Mouse (Mus musculus): ENCODE results near the gene Gm16181. TPM values are rescaled to one million over a fixed set of nuclear protein-coding genes. Genes with fewer than 3 reads are reported as not detected.

Gm16181 gene
- polyA plus RNA-seq, 1 experiment, result not detected

DNA sequence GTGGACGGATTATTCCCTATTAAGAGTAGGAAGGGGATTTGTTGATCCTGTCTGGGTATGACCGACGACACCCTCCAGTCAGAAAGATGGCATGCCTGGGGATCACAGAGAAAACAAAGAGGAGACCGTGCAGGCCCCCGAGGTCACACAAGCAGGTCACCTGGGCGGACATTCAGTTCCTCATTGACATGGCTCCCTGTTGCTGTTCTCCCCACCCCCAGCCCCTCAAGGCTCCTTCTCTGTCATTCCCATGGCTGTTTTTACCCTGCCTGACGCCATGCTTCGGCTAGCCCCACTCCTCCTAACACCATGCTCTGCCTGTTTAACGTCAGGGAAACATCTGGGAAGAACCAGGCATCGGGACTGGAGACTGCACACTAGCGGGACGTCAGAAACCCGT, 41.0 kb downstream of the Gm16181 start:
- Histone ChIP-seq H3K27ac (ENCODE audit: insufficient read depth, low read depth, low read length) (peak overlapping the region; percentile 90), H3K4me1 (ENCODE audit: control insufficient read depth, insufficient read depth, low read length) (peaks cover 34% of the 10 kb centered on the region), H3K4me3 (ENCODE audit: insufficient read depth, low read length) (no peak overlapping the region)
- no peak for TF ChIP-seq POLR2A (IDR thresholded peaks at IDR 0.05; ENCODE audit: borderline replicate concordance, low read depth, low read length)

GRCm38 (mm10) chr17:35262664-35263522, 42.3 kb downstream of the Gm16181 start, which contains the start of gene H2-D1:
Gene H2-D1, plus strand, starts transcription at chr17:35262730.
- TF ChIP-seq POLR2A (IDR thresholded peaks at IDR 0.05; ENCODE audit: borderline replicate concordance, low read depth, low read length), result peak; percentile 97
- TF ChIP-seq CTCF (IDR thresholded peaks at IDR 0.05; ENCODE audit: low read depth, low read length), result no peak
- peak within 1 kb of the TSS; percentile 90 for H3K27ac ChIP-seq (ENCODE audit: insufficient read depth, low read depth, low read length)
- peak within 1 kb of the TSS; percentile 86 for H3K4me3 ChIP-seq (ENCODE audit: insufficient read depth, low read length)
- peaks cover 26% of the 10 kb centered on the region for H3K4me1 ChIP-seq (ENCODE audit: control insufficient read depth, insufficient read depth, low read length)

DNA sequence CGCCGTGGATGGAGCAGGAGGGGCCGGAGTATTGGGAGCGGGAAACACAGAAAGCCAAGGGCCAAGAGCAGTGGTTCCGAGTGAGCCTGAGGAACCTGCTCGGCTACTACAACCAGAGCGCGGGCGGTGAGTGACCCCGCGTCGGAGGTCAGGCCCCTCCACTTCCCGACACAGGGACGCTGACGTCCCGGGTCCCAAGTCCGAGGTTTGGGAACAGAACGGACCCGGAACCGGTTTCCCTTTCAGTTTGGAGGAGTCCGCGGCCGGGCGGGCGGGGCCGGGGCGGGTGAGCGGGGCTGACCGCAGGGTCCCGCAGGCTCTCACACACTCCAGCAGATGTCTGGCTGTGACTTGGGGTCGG, 42.9 kb downstream of the Gm16181 start:
- TF ChIP-seq CTCF (IDR thresholded peaks at IDR 0.05; ENCODE audit: low read depth, low read length), result no peak
- TF ChIP-seq POLR2A (IDR thresholded peaks at IDR 0.05; ENCODE audit: borderline replicate concordance, low read depth, low read length), result no peak
- Histone ChIP-seq H3K27ac (ENCODE audit: insufficient read depth, low read depth, low read length) (peak overlapping the region; percentile 60), H3K4me3 (ENCODE audit: insufficient read depth, low read length) (peak overlapping the region; percentile 86), H3K4me1 (ENCODE audit: control insufficient read depth, insufficient read depth, low read length) (peaks cover 26% of the 10 kb centered on the region)

- no peak for TF ChIP-seq CTCF (IDR thresholded peaks at IDR 0.05; ENCODE audit: low read depth, low read length)
- no peak for TF ChIP-seq POLR2A (IDR thresholded peaks at IDR 0.05; ENCODE audit: borderline replicate concordance, low read depth, low read length)
These were observed 46.9 kb downstream of the Gm16181 start for GRCm38 (mm10) chr17:35267399-35268086.

DNA sequence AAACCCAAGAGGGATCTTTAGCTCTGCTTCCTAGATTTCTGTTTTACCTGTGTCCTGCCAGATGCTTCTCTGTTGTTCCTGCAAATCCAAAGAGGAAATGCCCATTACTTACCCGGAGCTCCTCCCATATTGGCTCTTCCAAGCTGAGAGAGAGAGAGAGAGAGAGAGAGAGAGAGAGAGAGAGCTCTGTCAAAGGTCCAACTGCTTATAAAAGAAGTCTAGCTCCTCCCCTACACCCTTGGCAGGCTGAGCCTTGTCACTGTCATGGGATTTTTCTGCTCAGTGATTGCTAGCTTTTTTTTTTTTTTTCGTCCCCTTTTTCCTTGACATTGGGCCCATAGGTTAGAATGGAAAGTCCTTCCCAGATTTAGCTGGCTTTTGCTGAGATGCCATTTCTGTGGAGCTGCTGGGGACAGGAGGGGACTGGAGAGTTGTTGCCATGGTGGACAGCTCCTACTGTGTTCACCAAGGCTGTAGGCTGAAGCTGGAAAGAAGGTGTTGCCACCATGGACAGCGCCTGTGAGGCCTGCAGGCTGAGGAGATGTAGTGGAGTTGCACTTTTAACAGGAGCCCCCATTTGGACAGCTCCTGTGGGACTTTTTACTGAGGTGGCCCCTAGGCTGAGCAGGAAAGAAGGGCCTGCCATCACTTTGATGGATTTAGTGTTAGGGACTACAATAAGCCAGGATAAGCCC, 49.2 kb downstream of the Gm16181 start:
- peaks cover 10% of the 10 kb centered on the region for H3K4me1 ChIP-seq (ENCODE audit: control insufficient read depth, insufficient read depth, low read length)
- H3K27ac ChIP-seq (ENCODE audit: insufficient read depth, low read depth, low read length), result no peak overlapping the region
- no peak overlapping the region for H3K4me3 ChIP-seq (ENCODE audit: insufficient read depth, low read length)
- no peak for TF ChIP-seq CTCF (IDR thresholded peaks at IDR 0.05; ENCODE audit: low read depth, low read length)
- no peak for TF ChIP-seq POLR2A (IDR thresholded peaks at IDR 0.05; ENCODE audit: borderline replicate concordance, low read depth, low read length)

More at GRCm38 (mm10) chr17:35267399-35268086, 46.9 kb downstream of the Gm16181 start:
- Histone ChIP-seq H3K27ac (ENCODE audit: insufficient read depth, low read depth, low read length) (no peak overlapping the region), H3K4me1 (ENCODE audit: control insufficient read depth, insufficient read depth, low read length) (peaks cover 7% of the 10 kb centered on the region), H3K4me3 (ENCODE audit: insufficient read depth, low read length) (no peak overlapping the region)

DNA sequence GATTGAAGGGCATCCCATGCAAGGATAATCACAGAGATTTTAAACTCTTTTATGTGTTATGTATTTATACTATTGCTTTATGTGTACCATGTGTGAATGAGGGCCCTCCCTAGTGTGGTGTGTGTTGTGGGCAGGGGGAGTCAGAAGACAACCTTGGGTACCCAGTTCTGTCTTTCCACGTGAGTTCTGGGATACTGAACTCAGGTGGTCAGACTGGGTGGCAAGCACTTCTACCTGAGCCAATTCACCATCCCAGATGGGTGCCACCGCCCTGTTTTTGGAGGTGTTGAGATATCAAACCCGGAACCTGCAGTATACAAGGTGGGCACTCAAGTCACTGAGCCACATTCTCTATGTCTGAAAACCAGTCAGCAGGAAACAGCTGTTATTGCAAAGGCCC, 51.6 kb downstream of the Gm16181 start:
- no peak overlapping the region for H3K27ac ChIP-seq (ENCODE audit: insufficient read depth, low read depth, low read length)
- TF ChIP-seq CTCF (IDR thresholded peaks at IDR 0.05; ENCODE audit: low read depth, low read length), result no peak
- TF ChIP-seq POLR2A (IDR thresholded peaks at IDR 0.05; ENCODE audit: borderline replicate concordance, low read depth, low read length), result no peak
- peaks cover 11% of the 10 kb centered on the region for H3K4me1 ChIP-seq (ENCODE audit: control insufficient read depth, insufficient read depth, low read length)
- H3K4me3 ChIP-seq (ENCODE audit: insufficient read depth, low read length), result no peak overlapping the region

Other genes starting within 250 kb of the Gm16181 start
- gene Hspa1a, start 248.7 kb upstream of the Gm16181 start, polyA plus RNA-seq (2012; ENCODE audit: insufficient read depth, insufficient read length, missing spikeins), result 1.3 TPM in 2 replicates
- not detected in 2 replicates for gene Hspa1l, start 248.1 kb upstream of the Gm16181 start, polyA plus RNA-seq (2012; ENCODE audit: insufficient read depth, insufficient read length, missing spikeins)
- 37.1 and 44.0 TPM in 2 replicates for gene Lsm2, start 239.0 kb upstream of the Gm16181 start, polyA plus RNA-seq (2012; ENCODE audit: insufficient read depth, insufficient read length, missing spikeins)
- gene Vars, start 219.8 kb upstream of the Gm16181 start, polyA plus RNA-seq (2012; ENCODE audit: insufficient read depth, insufficient read length, missing spikeins), result 28.4 and 35.2 TPM in 2 replicates
- gene Vwa7, start 204.3 kb upstream of the Gm16181 start, polyA plus RNA-seq (2012; ENCODE audit: insufficient read depth, insufficient read length, missing spikeins), result 0.31 and 0.34 TPM in 2 replicates
- gene Sapcd1, start 192.8 kb upstream of the Gm16181 start, polyA plus RNA-seq (2012; ENCODE audit: insufficient read depth, insufficient read length, missing spikeins), result not detected in 2 replicates
- gene Msh5, start 174.1 kb upstream of the Gm16181 start, polyA plus RNA-seq (2012; ENCODE audit: insufficient read depth, insufficient read length, missing spikeins), result 2.4 and 3.2 TPM in 2 replicates
- 357 and 381 TPM in 2 replicates for gene Clic1, start 170.9 kb upstream of the Gm16181 start, polyA plus RNA-seq (2012; ENCODE audit: insufficient read depth, insufficient read length, missing spikeins)
- gene Ddah2, start 161.8 kb upstream of the Gm16181 start, polyA plus RNA-seq (2012; ENCODE audit: insufficient read depth, insufficient read length, missing spikeins), result 9.0 and 10.9 TPM in 2 replicates
- not detected in 2 replicates for gene Ly6g6c, start 155.4 kb upstream of the Gm16181 start, polyA plus RNA-seq (2012; ENCODE audit: insufficient read depth, insufficient read length, missing spikeins)
- not detected in 2 replicates for gene Mpig6b, start 154.7 kb upstream of the Gm16181 start, polyA plus RNA-seq (2012; ENCODE audit: insufficient read depth, insufficient read length, missing spikeins)
- gene Ly6g6e, start 143.9 kb upstream of the Gm16181 start, polyA plus RNA-seq (2012; ENCODE audit: insufficient read depth, insufficient read length, missing spikeins), result not detected in 2 replicates
- gene Ly6g6d, start 142.8 kb upstream of the Gm16181 start, polyA plus RNA-seq (2012; ENCODE audit: insufficient read depth, insufficient read length, missing spikeins), result 1.0 TPM in 1 of 2 replicates, not detected in the other
- not detected in 2 replicates for gene Ly6g6f, start 135.2 kb upstream of the Gm16181 start, polyA plus RNA-seq (2012; ENCODE audit: insufficient read depth, insufficient read length, missing spikeins)
- gene Abhd16a, start 131.6 kb upstream of the Gm16181 start, polyA plus RNA-seq (2012; ENCODE audit: insufficient read depth, insufficient read length, missing spikeins), result 39.8 and 40.7 TPM in 2 replicates
- gene Ly6g5c, start 112.6 kb upstream of the Gm16181 start, polyA plus RNA-seq (2012; ENCODE audit: insufficient read depth, insufficient read length, missing spikeins), result not detected in 2 replicates
- 0.54 and 0.92 TPM in 2 replicates for gene Ly6g5b, start 105.4 kb upstream of the Gm16181 start, polyA plus RNA-seq (2012; ENCODE audit: insufficient read depth, insufficient read length, missing spikeins)
- 24.6 and 29.1 TPM in 2 replicates for gene Gpank1, start 99.4 kb upstream of the Gm16181 start, polyA plus RNA-seq (2012; ENCODE audit: insufficient read depth, insufficient read length, missing spikeins)
- gene Csnk2b, start 98.8 kb upstream of the Gm16181 start, polyA plus RNA-seq (2012; ENCODE audit: insufficient read depth, insufficient read length, missing spikeins), result 136 and 143 TPM in 2 replicates
- gene D17H6S53E, start 94.5 kb upstream of the Gm16181 start, polyA plus RNA-seq (2012; ENCODE audit: insufficient read depth, insufficient read length, missing spikeins), result 29.2 and 30.4 TPM in 2 replicates
- gene Apom, start 88.8 kb upstream of the Gm16181 start, polyA plus RNA-seq (2012; ENCODE audit: insufficient read depth, insufficient read length, missing spikeins), result not detected in 2 replicates
- 151 and 166 TPM in 2 replicates for gene Bag6, start 85.7 kb upstream of the Gm16181 start, polyA plus RNA-seq (2012; ENCODE audit: insufficient read depth, insufficient read length, missing spikeins)
- gene Prrc2a, start 55.9 kb upstream of the Gm16181 start, polyA plus RNA-seq (2012; ENCODE audit: insufficient read depth, insufficient read length, missing spikeins), result 136 and 162 TPM in 2 replicates
- gene Aif1, start 44.8 kb upstream of the Gm16181 start, polyA plus RNA-seq (2012; ENCODE audit: insufficient read depth, insufficient read length, missing spikeins), result 420 and 469 TPM in 2 replicates
- 811 and 856 TPM in 2 replicates for gene Lst1, start 32.4 kb upstream of the Gm16181 start, polyA plus RNA-seq (2012; ENCODE audit: insufficient read depth, insufficient read length, missing spikeins)
- not detected in 2 replicates for gene Ltb, start 26.4 kb upstream of the Gm16181 start, polyA plus RNA-seq (2012; ENCODE audit: insufficient read depth, insufficient read length, missing spikeins)
- 11.9 and 12.8 TPM in 2 replicates for gene Tnf, start 18.8 kb upstream of the Gm16181 start, polyA plus RNA-seq (2012; ENCODE audit: insufficient read depth, insufficient read length, missing spikeins)
- not detected in 2 replicates for gene Lta, start 15.5 kb upstream of the Gm16181 start, polyA plus RNA-seq (2012; ENCODE audit: insufficient read depth, insufficient read length, missing spikeins)
- 11.2 and 15.1 TPM in 2 replicates for gene Atp6v1g2, start 12.8 kb downstream of the Gm16181 start, polyA plus RNA-seq (2012; ENCODE audit: insufficient read depth, insufficient read length, missing spikeins)
- 15.5 and 15.7 TPM in 2 replicates for gene Nfkbil1, start 15.0 kb downstream of the Gm16181 start, polyA plus RNA-seq (2012; ENCODE audit: insufficient read depth, insufficient read length, missing spikeins)
- gene Ddx39b, start 20.9 kb downstream of the Gm16181 start, polyA plus RNA-seq (2012; ENCODE audit: insufficient read depth, insufficient read length, missing spikeins), result 164 and 169 TPM in 2 replicates
- gene H2-D1, start 41.9 kb downstream of the Gm16181 start, polyA plus RNA-seq (2012; ENCODE audit: insufficient read depth, insufficient read length, missing spikeins), result 2,808 and 2,856 TPM in 2 replicates
- gene H2-Q1, start 99.6 kb downstream of the Gm16181 start, polyA plus RNA-seq (2012; ENCODE audit: insufficient read depth, insufficient read length, missing spikeins), result 0.63 and 0.80 TPM in 2 replicates
- 0.91 and 1.2 TPM in 2 replicates for gene H2-Q2, start 121.4 kb downstream of the Gm16181 start, polyA plus RNA-seq (2012; ENCODE audit: insufficient read depth, insufficient read length, missing spikeins)
- gene H2-Q4, start 158.8 kb downstream of the Gm16181 start, polyA plus RNA-seq (2012; ENCODE audit: insufficient read depth, insufficient read length, missing spikeins), result 87.8 and 102 TPM in 2 replicates
- gene H2-Q6, start 204.0 kb downstream of the Gm16181 start, polyA plus RNA-seq (2012; ENCODE audit: insufficient read depth, insufficient read length, missing spikeins), result 3.0 and 3.4 TPM in 2 replicates
- gene H2-Q7, start 218.3 kb downstream of the Gm16181 start, polyA plus RNA-seq (2012; ENCODE audit: insufficient read depth, insufficient read length, missing spikeins), result 15.8 and 18.3 TPM in 2 replicates
- 5.8 TPM in 2 replicates for gene H2-Q10, start 249.3 kb downstream of the Gm16181 start, polyA plus RNA-seq (2012; ENCODE audit: insufficient read depth, insufficient read length, missing spikeins)